Mouse (Mus musculus): ENCODE data around the gene Med14. TPM values are rescaled to one million over a fixed set of nuclear protein-coding genes. Genes with fewer than 3 reads are reported as not detected.

Med14 gene
- polyA plus RNA-seq, 1 experiment from 2014 or later, result 12.6 TPM

DNA sequence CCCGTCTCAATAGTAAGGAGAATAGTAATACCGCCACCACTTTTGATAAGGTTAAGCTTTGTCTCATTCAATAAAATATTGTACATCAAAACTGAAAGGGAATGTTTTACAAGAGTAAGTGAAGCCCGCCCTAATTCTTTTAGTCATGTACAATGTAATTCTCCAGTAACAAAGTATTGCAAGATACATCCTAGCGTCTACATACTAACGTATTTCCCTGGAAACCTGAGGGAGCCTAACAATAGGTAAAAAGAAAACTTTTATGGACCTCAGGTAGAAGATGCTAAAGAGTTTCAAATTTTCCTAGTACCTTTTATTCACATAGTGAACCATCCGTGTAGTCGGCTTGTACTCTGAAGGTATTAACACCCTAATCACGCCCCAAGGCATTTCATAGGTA lies 1.4 kb downstream of the Med14 start:
- WGBS, result 27% methylated on average over 8 of the region's 8 CpGs
- Histone ChIP-seq H3K9ac (peak overlapping the region; percentile 54), H3K4me2 (peak overlapping the region; percentile 58), H3K9me3 (no peaks in the 10 kb centered on the region), H3K4me3 (peak overlapping the region; percentile 60), H3K27ac (peak overlapping the region; percentile 96; the same call in 1 of the 2 replicates), H3K36me3 (no peaks in the 10 kb centered on the region), H3K4me1 (0 out of 2 replicates have a peak, but pooled peaks cover 6% of the 10 kb centered on the region), H3K27me3 (peaks cover 26% of the 10 kb centered on the region)
- ATAC-seq (ENCODE audit: insufficient number of reproducible peaks, insufficient read depth, low FRiP score, low TSS enrichment, low read depth), result no peak

DNA sequence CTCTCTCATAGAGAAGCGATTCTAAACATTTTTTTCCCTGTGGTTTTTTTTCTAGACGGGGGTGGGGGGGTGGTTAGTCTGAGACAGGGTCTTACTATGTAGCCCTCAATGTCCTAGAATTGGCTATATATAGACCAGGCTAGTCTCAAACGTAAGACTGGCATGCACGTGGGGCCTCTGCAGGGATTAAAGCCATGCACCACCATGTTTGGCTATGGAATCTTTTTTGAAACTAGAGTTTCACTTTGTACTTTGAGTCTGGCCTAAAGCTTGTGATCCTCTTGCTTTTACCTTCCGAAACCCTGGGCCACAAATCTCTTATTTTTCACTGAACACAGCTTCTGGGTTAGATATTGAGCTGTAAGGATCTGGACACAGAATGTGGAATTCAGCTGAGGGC lies 2.2 kb downstream of the Med14 start:
- Histone ChIP-seq H3K9ac (no peak overlapping the region), H3K27me3 (peaks cover 26% of the 10 kb centered on the region), H3K4me2 (peak overlapping the region; percentile 58), H3K27ac (no peak overlapping the region), H3K4me3 (peak overlapping the region; percentile 60), H3K4me1 (0 out of 2 replicates have a peak, but pooled peaks cover 6% of the 10 kb centered on the region), H3K36me3 (no peaks in the 10 kb centered on the region), H3K9me3 (no peaks in the 10 kb centered on the region)
- ATAC-seq (ENCODE audit: insufficient number of reproducible peaks, insufficient read depth, low FRiP score, low TSS enrichment, low read depth), result no peak
- 45% methylated on average over 5 of the region's 5 CpGs for WGBS

DNA sequence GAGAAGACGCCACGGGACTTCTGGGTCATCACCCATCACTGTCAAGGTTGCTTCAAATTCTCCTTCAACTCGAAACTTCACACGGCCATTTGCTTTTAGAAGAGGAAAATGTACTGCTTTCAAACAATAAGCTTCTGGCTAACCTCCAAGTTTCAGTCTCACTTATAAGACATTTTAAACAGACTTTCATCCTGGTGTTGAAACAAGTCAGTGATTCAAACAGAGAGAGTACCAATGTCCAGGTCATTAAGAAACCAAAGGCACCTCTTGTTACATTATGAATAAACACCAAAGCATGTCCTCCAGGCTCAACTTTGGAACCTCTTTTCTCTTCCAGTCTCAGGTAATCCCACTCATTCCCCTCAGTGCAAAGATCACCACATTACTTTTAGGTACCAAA lies 14.0 kb downstream of the Med14 start:
- Histone ChIP-seq H3K9me3 (no peaks in the 10 kb centered on the region), H3K4me1 (no peaks in the 10 kb centered on the region), H3K27ac (no peak overlapping the region), H3K36me3 (peaks cover 5% of the 10 kb centered on the region; the same call in 1 of the 2 replicates), H3K4me2 (no peak overlapping the region), H3K4me3 (no peak overlapping the region), H3K27me3 (no peaks in the 10 kb centered on the region), H3K9ac (no peak overlapping the region)
- no peak for ATAC-seq (ENCODE audit: insufficient number of reproducible peaks, insufficient read depth, low FRiP score, low TSS enrichment, low read depth)
- 81% methylated on average over 4 of the region's 4 CpGs for WGBS

DNA sequence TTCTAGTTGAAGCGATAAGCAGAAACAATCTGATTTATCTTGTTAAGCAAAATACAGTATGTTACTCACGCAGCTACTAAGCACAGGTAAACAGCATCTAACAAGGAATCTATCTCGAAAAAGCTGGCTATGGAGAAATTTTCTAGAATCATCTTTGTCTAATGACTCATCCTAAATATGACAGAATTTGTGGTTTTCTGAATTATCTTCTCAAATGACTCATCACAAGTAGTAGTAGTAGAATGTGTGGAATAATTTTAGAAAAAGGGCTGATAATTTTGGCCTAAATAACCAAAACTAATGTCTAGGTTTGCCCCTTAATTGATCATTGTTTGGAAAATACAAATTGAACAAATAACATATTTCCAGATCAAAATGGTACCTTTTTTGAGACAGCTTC lies 15.1 kb downstream of the Med14 start:
- WGBS, result 90% methylated on average over 3 of the region's 3 CpGs
- Histone ChIP-seq H3K4me3 (no peak overlapping the region), H3K27me3 (no peaks in the 10 kb centered on the region), H3K4me2 (no peak overlapping the region), H3K4me1 (no peaks in the 10 kb centered on the region), H3K36me3 (peaks cover 5% of the 10 kb centered on the region; the same call in 1 of the 2 replicates), H3K27ac (no peak overlapping the region), H3K9me3 (no peaks in the 10 kb centered on the region), H3K9ac (no peak overlapping the region)
- ATAC-seq (ENCODE audit: insufficient number of reproducible peaks, insufficient read depth, low FRiP score, low TSS enrichment, low read depth), result no peak

DNA sequence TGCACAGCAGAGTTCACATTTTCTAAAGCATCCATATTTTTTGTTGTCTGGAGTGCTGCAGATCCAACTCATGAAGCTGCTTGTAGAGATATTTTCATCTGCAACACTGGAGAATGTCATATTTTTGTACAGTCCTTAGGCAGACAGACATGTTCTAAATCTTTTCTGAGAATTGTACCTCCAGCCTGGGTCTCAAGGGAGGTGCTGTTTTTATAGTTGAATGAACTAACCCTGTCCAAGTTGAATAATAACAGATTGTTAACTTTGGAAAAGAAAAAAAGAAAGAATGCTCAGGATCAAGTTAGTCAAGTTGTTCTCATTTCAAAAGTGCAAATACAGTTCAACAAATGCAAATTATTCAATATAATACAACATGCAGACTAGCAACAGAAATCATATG lies 21.5 kb downstream of the Med14 start:
- H3K4me1 ChIP-seq, result no peaks in the 10 kb centered on the region
- no peaks in the 10 kb centered on the region for H3K27me3 ChIP-seq
- no peak overlapping the region for H3K4me3 ChIP-seq
- H3K9ac ChIP-seq, result no peak overlapping the region
- no peak for ATAC-seq (ENCODE audit: insufficient number of reproducible peaks, insufficient read depth, low FRiP score, low TSS enrichment, low read depth)
- H3K9me3 ChIP-seq, result no peaks in the 10 kb centered on the region
- no peak overlapping the region for H3K27ac ChIP-seq
- H3K4me2 ChIP-seq, result no peak overlapping the region
- peaks cover 7% of the 10 kb centered on the region; the same call in 1 of the 2 replicates for H3K36me3 ChIP-seq

DNA sequence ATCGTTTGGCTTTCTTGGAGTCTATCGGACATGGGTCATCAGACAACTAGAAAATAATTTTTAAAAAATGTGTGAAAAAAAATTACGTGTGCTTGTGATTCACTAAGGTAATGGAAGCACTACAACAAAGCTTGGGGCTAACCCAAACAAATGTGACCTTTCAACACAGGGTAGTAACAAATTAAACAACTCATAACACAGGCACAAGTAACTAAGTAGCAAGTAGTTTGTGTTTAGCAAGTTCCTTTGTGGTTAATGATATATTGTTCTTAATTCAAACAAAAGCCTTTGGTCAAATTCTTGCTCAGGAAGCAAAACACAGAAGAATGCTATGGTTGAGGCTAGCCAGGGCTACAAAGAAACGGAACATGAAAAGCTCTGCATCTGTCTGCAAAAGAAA lies 45.8 kb downstream of the Med14 start:
- H3K4me2 ChIP-seq, result no peak overlapping the region
- no peaks in the 10 kb centered on the region for H3K4me1 ChIP-seq
- H3K9ac ChIP-seq, result no peak overlapping the region
- ATAC-seq (ENCODE audit: insufficient number of reproducible peaks, insufficient read depth, low FRiP score, low TSS enrichment, low read depth), result no peak
- no peaks in the 10 kb centered on the region for H3K27me3 ChIP-seq
- no peaks in the 10 kb centered on the region for H3K9me3 ChIP-seq
- WGBS, result 86% methylated on average over 4 of the region's 4 CpGs
- no peak overlapping the region for H3K27ac ChIP-seq
- H3K36me3 ChIP-seq, result peaks cover 8% of the 10 kb centered on the region
- H3K4me3 ChIP-seq, result no peak overlapping the region

DNA sequence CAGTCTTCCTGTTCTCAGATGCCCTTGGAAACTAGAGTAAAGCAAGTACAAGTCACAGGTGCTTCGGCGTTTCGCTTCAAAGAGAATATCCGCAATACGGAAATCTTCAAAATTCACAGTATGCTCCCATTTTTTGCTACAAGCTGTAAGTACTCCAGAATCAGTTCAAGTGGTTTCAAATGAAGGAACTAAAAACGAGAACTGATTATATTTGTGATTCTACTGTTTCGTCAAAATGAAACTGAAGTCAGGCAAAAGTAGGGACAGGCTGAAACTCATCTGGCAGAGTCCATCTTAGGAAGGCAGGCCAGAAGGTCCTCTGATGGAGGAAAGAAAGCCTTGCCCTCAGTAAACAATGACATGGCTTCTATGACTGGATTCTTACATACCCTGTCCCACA lies 48.1 kb downstream of the Med14 start:
- H3K9ac ChIP-seq, result no peak overlapping the region
- peaks cover 8% of the 10 kb centered on the region for H3K36me3 ChIP-seq
- ATAC-seq (ENCODE audit: insufficient number of reproducible peaks, insufficient read depth, low FRiP score, low TSS enrichment, low read depth), result no peak
- H3K27me3 ChIP-seq, result no peaks in the 10 kb centered on the region
- H3K4me2 ChIP-seq, result no peak overlapping the region
- H3K27ac ChIP-seq, result no peak overlapping the region
- no peak overlapping the region for H3K4me3 ChIP-seq
- no peaks in the 10 kb centered on the region for H3K9me3 ChIP-seq
- H3K4me1 ChIP-seq, result no peaks in the 10 kb centered on the region
- 91% methylated on average over 7 of the region's 7 CpGs for WGBS

DNA sequence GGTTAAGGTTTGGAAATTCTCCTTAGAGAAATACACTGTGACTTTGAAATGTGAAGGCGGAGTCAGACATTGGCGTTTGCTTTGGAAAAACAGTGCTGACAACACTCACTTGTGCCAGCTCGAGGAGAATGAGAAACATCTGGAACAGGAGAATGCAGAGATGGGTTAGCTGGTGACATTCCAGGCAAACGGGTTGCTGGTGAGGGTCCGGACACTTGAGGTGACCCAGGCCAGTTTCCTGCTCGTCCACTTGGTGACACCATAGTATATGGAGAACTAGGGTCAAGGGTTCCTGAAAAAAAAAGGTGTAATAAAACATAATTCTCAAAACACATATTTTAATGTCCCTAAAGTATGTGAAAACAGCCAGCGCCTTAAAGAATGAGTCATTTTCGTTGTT lies 75.0 kb downstream of the Med14 start:
- Histone ChIP-seq H3K27me3 (no peaks in the 10 kb centered on the region), H3K36me3 (peaks cover 14% of the 10 kb centered on the region), H3K4me3 (no peak overlapping the region), H3K9ac (no peak overlapping the region), H3K9me3 (no peaks in the 10 kb centered on the region), H3K4me2 (no peak overlapping the region), H3K27ac (no peak overlapping the region), H3K4me1 (no peaks in the 10 kb centered on the region)
- no peak for ATAC-seq (ENCODE audit: insufficient number of reproducible peaks, insufficient read depth, low FRiP score, low TSS enrichment, low read depth)
- whole genome bisulfite sequencing, result 56% methylated on average over 8 of the region's 8 CpGs

DNA sequence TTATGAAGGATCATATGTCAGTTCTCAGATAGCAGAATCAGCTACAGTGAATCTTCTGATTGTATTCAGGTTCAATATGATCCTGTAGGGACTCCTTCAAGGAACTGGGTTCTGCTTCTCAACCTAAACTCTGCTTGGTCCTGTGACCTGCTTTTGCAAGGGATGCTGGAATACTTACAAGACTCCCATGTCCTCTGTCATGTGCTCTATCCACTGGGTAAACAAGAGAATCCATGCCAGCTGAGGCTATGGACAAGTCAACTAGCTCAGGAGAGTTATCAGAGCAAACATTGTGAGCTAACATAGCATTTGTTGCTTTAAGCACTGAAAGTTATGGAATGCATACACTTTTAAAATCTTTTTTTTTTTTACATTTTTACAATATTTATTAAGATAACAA lies 75.8 kb downstream of the Med14 start:
- Histone ChIP-seq H3K27me3 (no peaks in the 10 kb centered on the region), H3K4me3 (no peak overlapping the region), H3K27ac (no peak overlapping the region), H3K9ac (no peak overlapping the region), H3K36me3 (peaks cover 10% of the 10 kb centered on the region), H3K4me1 (no peaks in the 10 kb centered on the region), H3K4me2 (no peak overlapping the region), H3K9me3 (no peaks in the 10 kb centered on the region)
- ATAC-seq (ENCODE audit: insufficient number of reproducible peaks, insufficient read depth, low FRiP score, low TSS enrichment, low read depth), result no peak

DNA sequence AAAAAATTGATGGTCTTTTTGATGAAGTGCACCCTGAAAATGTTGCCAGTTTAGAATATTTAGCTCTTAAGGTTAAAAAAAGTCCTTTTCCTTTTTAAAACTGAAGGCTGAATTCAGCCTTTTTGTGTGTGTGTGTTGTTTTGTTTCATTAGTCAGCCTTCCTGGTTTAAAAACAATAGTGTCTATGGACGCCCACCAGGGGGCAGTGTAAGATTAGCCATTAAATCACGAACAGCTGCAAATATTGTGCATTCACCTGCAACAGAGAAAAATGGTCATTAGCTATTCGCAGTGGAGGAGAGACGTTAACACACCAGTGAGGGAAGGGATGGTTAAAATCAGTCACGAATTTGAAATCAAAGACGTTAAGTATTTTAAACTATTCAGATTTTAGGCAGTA lies 84.5 kb downstream of the Med14 start:
- 31% methylated on average over 6 of the region's 6 CpGs for WGBS

DNA sequence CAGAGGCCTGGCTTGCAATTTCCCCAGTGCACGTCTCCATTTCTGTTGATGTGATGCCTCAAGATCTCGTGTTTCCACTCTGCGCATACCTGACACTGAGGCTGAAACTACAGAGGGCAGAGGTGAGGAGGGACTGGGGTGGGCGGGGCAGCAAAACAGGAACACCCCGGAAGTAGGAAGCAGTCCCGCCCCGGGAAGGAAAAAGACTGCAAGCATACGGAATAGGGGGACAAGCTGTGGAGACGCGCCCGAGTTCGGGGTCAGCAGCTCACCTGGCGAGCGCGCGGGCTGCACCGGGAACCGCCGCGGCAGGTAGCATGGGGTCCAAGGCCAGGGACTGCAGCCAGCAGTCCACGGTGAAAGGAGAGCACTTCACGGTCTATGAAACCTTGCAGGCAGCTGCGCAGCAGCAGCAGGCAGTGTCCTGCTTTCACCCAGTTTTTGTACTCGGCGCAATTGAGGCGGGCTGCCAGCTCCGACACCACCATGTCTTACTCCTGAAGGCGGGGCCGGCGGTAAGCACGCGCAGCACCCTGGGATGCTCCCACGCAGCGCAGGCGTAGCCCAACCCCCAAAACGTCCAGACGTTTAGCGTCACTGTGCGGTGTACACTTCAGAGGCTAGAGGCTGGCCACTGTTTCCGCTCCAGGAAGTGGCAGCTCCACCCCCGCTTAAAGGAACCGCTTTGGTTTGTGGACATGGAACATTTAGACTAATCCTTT lies 88.7 kb downstream of the Med14 start, which contains the start of gene 1810030O07Rik:
Gene 1810030O07Rik (minus strand): TSS at position 615 of the 722 bp plus-strand sequence.
- H3K9ac ChIP-seq, result peak within 1 kb of the TSS; percentile 84
- no peaks in the 10 kb centered on the region for H3K4me1 ChIP-seq
- ATAC-seq (ENCODE audit: insufficient number of reproducible peaks, insufficient read depth, low FRiP score, low TSS enrichment, low read depth), result peak; percentile 98
- peak within 1 kb of the TSS; percentile 89 for H3K27ac ChIP-seq
- peak within 1 kb of the TSS; percentile 61 for H3K4me2 ChIP-seq
- H3K36me3 ChIP-seq, result peaks cover 11% of the 10 kb centered on the region
- H3K27me3 ChIP-seq, result peaks cover 11% of the 10 kb centered on the region
- peak within 1 kb of the TSS; percentile 66 for H3K4me3 ChIP-seq
- 12% methylated on average over 42 of the region's 42 CpGs for WGBS
- no peaks in the 10 kb centered on the region for H3K9me3 ChIP-seq

More for the DNA sequence above, 84.5 kb downstream of the Med14 start:
- no peaks in the 10 kb centered on the region for H3K9me3 ChIP-seq
- H3K27ac ChIP-seq, result no peak overlapping the region
- no peak overlapping the region for H3K9ac ChIP-seq
- no peak overlapping the region for H3K4me2 ChIP-seq
- H3K4me1 ChIP-seq, result no peaks in the 10 kb centered on the region
- no peak for ATAC-seq (ENCODE audit: insufficient number of reproducible peaks, insufficient read depth, low FRiP score, low TSS enrichment, low read depth)
- 0 out of 2 replicates have a peak, but pooled peaks cover 8% of the 10 kb centered on the region for H3K36me3 ChIP-seq
- peaks cover 11% of the 10 kb centered on the region for H3K27me3 ChIP-seq
- H3K4me3 ChIP-seq, result no peak overlapping the region

DNA sequence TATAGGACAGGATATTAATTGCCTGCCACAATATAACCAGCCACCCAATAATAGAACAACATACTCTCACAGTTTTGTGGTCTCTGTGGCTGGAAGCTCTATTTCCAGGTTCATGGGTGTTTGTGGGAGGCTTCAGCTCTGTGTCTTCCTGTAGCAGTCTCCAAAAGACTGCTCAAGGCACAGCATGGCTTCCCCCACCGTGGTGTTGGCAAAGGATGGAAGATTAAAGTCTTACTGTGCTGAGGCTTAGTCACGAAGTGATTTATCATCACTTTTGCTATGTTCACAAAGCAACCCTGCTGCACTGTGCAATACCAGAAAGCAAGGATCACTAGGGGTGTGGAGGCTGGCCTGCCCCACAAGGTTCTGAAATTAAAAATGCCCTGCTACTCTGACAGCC lies 108.0 kb downstream of the Med14 start:
- Histone ChIP-seq H3K36me3 (peaks cover 43% of the 10 kb centered on the region), H3K27me3 (peaks cover 3% of the 10 kb centered on the region; the same call in 1 of the 2 replicates), H3K4me3 (no peak overlapping the region), H3K9ac (no peak overlapping the region), H3K9me3 (no peaks in the 10 kb centered on the region), H3K4me2 (no peak overlapping the region), H3K27ac (no peak overlapping the region), H3K4me1 (no peaks in the 10 kb centered on the region)
- WGBS, result 79% methylated on average over 2 of the region's 2 CpGs
- ATAC-seq (ENCODE audit: insufficient number of reproducible peaks, insufficient read depth, low FRiP score, low TSS enrichment, low read depth), result no peak

Measured in embryonic facial prominence, embryonic 13.5 days (tissue).